Mouse (Mus musculus) lung, embryonic 16.5 days (tissue): ENCODE data around the gene Nkx2-1. TPM values are rescaled to one million over a fixed set of nuclear protein-coding genes. Genes with fewer than 3 reads are reported as not detected.

Experiments used
- ATAC-seq: fragments of 200-750 bp; cut with Nextera tagmentation; 2 replicates; pipeline ENCODE4 v1.8.0; 2017; ENCODE audit warnings: low read depth, mild to moderate bottlenecking, moderate library complexity
- H3K27ac ChIP-seq: fragments of 300-500 bp; sonication (generic); 2 replicates; pipeline ENCODE4 v1.5.1; 2014; ENCODE audit warnings: mild to moderate bottlenecking, control low read depth, low read length
- H3K27me3 ChIP-seq: fragments of 300-500 bp; sonication (generic); 2 replicates; pipeline ENCODE4 v1.6.1; 2014; ENCODE audit warnings: low read depth, low read length, mixed read lengths; ENCODE audit not compliant: control insufficient read depth, insufficient read depth
- H3K36me3 ChIP-seq: fragments of 300-500 bp; sonication (generic); 2 replicates; pipeline ENCODE4 v1.6.1; 2014; ENCODE audit warnings: low read length; ENCODE audit not compliant: control insufficient read depth, insufficient read depth
- H3K4me1 ChIP-seq: fragments of 300-500 bp; sonication (generic); replicated peaks from 2 replicates; pipeline ENCODE4 v1.6.1; 2014; ENCODE audit warnings: low read length, mixed read lengths; ENCODE audit not compliant: control insufficient read depth, insufficient read depth
- H3K4me2 ChIP-seq: fragments of 300-500 bp; sonication (generic); 2 replicates; pipeline ENCODE4 v1.6.1; 2014; ENCODE audit warnings: low read depth, low read length, control low read depth
- H3K4me3 ChIP-seq: fragments of 300-500 bp; sonication (generic); 2 replicates; pipeline ENCODE4 v1.5.1; 2014; ENCODE audit warnings: mild to moderate bottlenecking, low read length, control low read depth
- H3K9ac ChIP-seq: fragments of 300-500 bp; sonication (generic); 2 replicates; pipeline ENCODE4 v1.6.1; 2014; ENCODE audit warnings: low read length, control low read depth
- H3K9me3 ChIP-seq: fragments of 300-500 bp; sonication (generic); 2 replicates; pipeline ENCODE4 v1.6.1; 2016; ENCODE audit warnings: low read length; ENCODE audit not compliant: control insufficient read depth
- WGBS: fragments of 180-500 bp; shearing (Covaris S2); extraction: QIAGEN DNeasy Blood & Tissue Kit; methylation state at CpG from one replicate; pipeline ENCODE4 v1.1.7; 2014; 5-methylcytosine and 5-hydroxymethylcytosine counted together
- polyA plus RNA-seq: library from polyadenylated mRNA; unstranded; fragments of >200 nt; fragmentation: Nextera tagmentation; extraction: Ambion mirVana; gene quantifications from 2 replicates; pipeline ENCODE4 v1.2.1, GENCODE M21; 2015

Gene Nkx2-1
- polyA plus RNA-seq, 1 experiment from 2014 or later, result 91.7 TPM

GRCm38 (mm10) chr12:56519071-56519737 lies 17.5 kb downstream of the Nkx2-1 start:
- peak overlapping the region; percentile 42 for H3K4me3 ChIP-seq
- no peaks in the 10 kb centered on the region for H3K36me3 ChIP-seq

GRCm38 (mm10) chr12:56518221-56518620 lies 18.5 kb downstream of the Nkx2-1 start:
- ATAC-seq, result 0 out of 2 replicates have a peak, but pooled peaks have one; percentile 13
- H3K27me3 ChIP-seq, result peaks cover 34% of the 10 kb centered on the region
- peak overlapping the region; percentile 86 for H3K27ac ChIP-seq
- WGBS, result 27% methylated on average over 5 of the region's 5 CpGs
- H3K4me1 ChIP-seq, result no peaks in the 10 kb centered on the region
- H3K9me3 ChIP-seq, result no peaks in the 10 kb centered on the region
- peak overlapping the region; percentile 61 for H3K9ac ChIP-seq
- no peaks in the 10 kb centered on the region for H3K36me3 ChIP-seq
- H3K4me3 ChIP-seq, result peak overlapping the region; percentile 26
- peak overlapping the region; percentile 45 for H3K4me2 ChIP-seq

More at GRCm38 (mm10) chr12:56519071-56519737, 17.5 kb downstream of the Nkx2-1 start:
- H3K9ac ChIP-seq, result peak overlapping the region; percentile 73
- no peak for ATAC-seq
- H3K27ac ChIP-seq, result peak overlapping the region; percentile 79
- peak overlapping the region; percentile 50 for H3K4me2 ChIP-seq
- H3K27me3 ChIP-seq, result peaks cover 43% of the 10 kb centered on the region
- H3K4me1 ChIP-seq, result no peaks in the 10 kb centered on the region
- H3K9me3 ChIP-seq, result no peaks in the 10 kb centered on the region
- WGBS, result 12% methylated on average over 13 of the region's 13 CpGs

- peak; percentile 8; the same call in 1 of the 2 replicates for ATAC-seq
- no peaks in the 10 kb centered on the region for H3K9me3 ChIP-seq
- H3K4me2 ChIP-seq, result no peak overlapping the region
- H3K36me3 ChIP-seq, result no peaks in the 10 kb centered on the region
- peaks cover 9% of the 10 kb centered on the region for H3K27me3 ChIP-seq
- H3K4me3 ChIP-seq, result no peak overlapping the region
- peak overlapping the region; percentile 51; the same call in 1 of the 2 replicates for H3K27ac ChIP-seq
- H3K4me1 ChIP-seq, result no peaks in the 10 kb centered on the region
- WGBS, result 47% methylated on average over 5 of the region's 5 CpGs
- no peak overlapping the region for H3K9ac ChIP-seq
These were observed 21.9 kb downstream of the Nkx2-1 start for GRCm38 (mm10) chr12:56514831-56515230.

- no peaks in the 10 kb centered on the region for H3K27me3 ChIP-seq
- H3K4me2 ChIP-seq, result no peak overlapping the region
- peak; percentile 54; the same call in 1 of the 2 replicates for ATAC-seq
- peaks cover 11% of the 10 kb centered on the region; the same call in 1 of the 2 replicates for H3K36me3 ChIP-seq
- no peak overlapping the region for H3K9ac ChIP-seq
- WGBS, result 40% methylated on average over 8 of the region's 8 CpGs
- no peak overlapping the region for H3K4me3 ChIP-seq
- H3K4me1 ChIP-seq, result no peaks in the 10 kb centered on the region
- no peaks in the 10 kb centered on the region for H3K9me3 ChIP-seq
- no peak overlapping the region for H3K27ac ChIP-seq
These were observed 28.3 kb downstream of the Nkx2-1 start for GRCm38 (mm10) chr12:56508413-56508812.

GRCm38 (mm10) chr12:56487046-56487445 lies 49.7 kb downstream of the Nkx2-1 start:
- peak; percentile 69; the same call in 1 of the 2 replicates for ATAC-seq
- peak overlapping the region; percentile 3 for H3K27ac ChIP-seq

GRCm38 (mm10) chr12:56482606-56483005 lies 54.1 kb downstream of the Nkx2-1 start:
- 81% methylated on average over 10 of the region's 10 CpGs for WGBS
- no peak overlapping the region for H3K4me2 ChIP-seq

More at GRCm38 (mm10) chr12:56487046-56487445, 49.7 kb downstream of the Nkx2-1 start:
- H3K4me3 ChIP-seq, result no peak overlapping the region
- 9% methylated on average over 3 of the region's 3 CpGs for WGBS
- H3K4me2 ChIP-seq, result no peak overlapping the region
- H3K9me3 ChIP-seq, result no peaks in the 10 kb centered on the region
- H3K9ac ChIP-seq, result no peak overlapping the region
- no peaks in the 10 kb centered on the region for H3K27me3 ChIP-seq
- H3K36me3 ChIP-seq, result no peaks in the 10 kb centered on the region
- H3K4me1 ChIP-seq, result no peaks in the 10 kb centered on the region

More at GRCm38 (mm10) chr12:56482606-56483005, 54.1 kb downstream of the Nkx2-1 start:
- H3K36me3 ChIP-seq, result no peaks in the 10 kb centered on the region
- H3K4me3 ChIP-seq, result no peak overlapping the region
- H3K27ac ChIP-seq, result no peak overlapping the region
- H3K4me1 ChIP-seq, result no peaks in the 10 kb centered on the region
- H3K9ac ChIP-seq, result no peak overlapping the region
- no peaks in the 10 kb centered on the region for H3K9me3 ChIP-seq
- no peak for ATAC-seq
- H3K27me3 ChIP-seq, result no peaks in the 10 kb centered on the region

Other genes with a start within 250 kb of the Nkx2-1 start
- gene Mbip, start 191.0 kb downstream of the Nkx2-1 start, polyA plus RNA-seq, result 211 and 218 TPM in 2 replicates
- gene Nkx2-9, start 76.4 kb upstream of the Nkx2-1 start, polyA plus RNA-seq, result not detected in 2 replicates
- gene Pax9, start 154.9 kb upstream of the Nkx2-1 start, polyA plus RNA-seq, result 0.48 and 0.59 TPM in 2 replicates